Mouse (Mus musculus): ENCODE measurements at regions not wholly inside any gene's neighbourhood (a gene's known extent, or its start where the extent isn't known, plus 50 kb on each side); places are given as distances from the start of the nearest gene placed in this dataset.

DNA sequence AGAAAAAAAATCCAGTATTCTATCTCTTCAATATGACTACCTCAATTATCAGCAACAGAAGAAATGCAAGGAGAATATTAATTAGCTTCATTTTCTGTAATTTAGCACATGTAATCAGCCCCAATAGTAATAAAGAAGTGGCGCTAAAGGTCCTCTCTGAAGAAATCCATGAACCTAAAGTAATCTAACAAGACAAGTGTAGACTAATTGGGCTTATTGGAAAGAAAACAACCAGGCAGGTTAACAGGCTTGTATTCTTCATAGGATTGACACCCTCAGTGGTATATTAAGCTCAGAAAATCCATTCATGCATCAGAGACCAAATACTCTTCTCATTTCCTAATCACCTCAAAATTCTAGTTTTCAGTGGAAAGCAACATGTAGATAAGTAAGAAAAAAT, 756.1 kb upstream of the Fat3 start:
- Histone ChIP-seq H3K4me1 (ENCODE audit: control insufficient read depth, insufficient read depth) (no peaks in the 10 kb centered on the region), H3K4me2 (ENCODE audit: low read depth, low read length) (no peak overlapping the region), H3K4me3 (ENCODE audit: low read depth, low read length) (no peak overlapping the region), H3K36me3 (replicated peaks; ENCODE audit: control insufficient read depth, insufficient read depth, low read length) (no peaks in the 10 kb centered on the region), H3K9ac (replicated peaks; ENCODE audit: low read depth, low read length) (no peak overlapping the region), H3K27me3 (ENCODE audit: control insufficient read depth, insufficient read depth, low read length) (no peaks in the 10 kb centered on the region), H3K9me3 (replicated peaks; ENCODE audit: control insufficient read depth, low read length) (no peaks in the 10 kb centered on the region), H3K27ac (ENCODE audit: low read depth) (no peak overlapping the region)
- DNase-seq (ENCODE audit: low spot score) (no peak), ATAC-seq (ENCODE audit: insufficient read depth, low read depth) (no peak)
- no peak for TF ChIP-seq CTCF (IDR thresholded peaks at IDR 0.05; ENCODE audit: low read depth)
- TF ChIP-seq EP300 (IDR thresholded peaks at IDR 0.05; ENCODE audit: low read depth), result no peak
- 81% methylated on average over 1 of the region's 1 CpGs for WGBS

DNA sequence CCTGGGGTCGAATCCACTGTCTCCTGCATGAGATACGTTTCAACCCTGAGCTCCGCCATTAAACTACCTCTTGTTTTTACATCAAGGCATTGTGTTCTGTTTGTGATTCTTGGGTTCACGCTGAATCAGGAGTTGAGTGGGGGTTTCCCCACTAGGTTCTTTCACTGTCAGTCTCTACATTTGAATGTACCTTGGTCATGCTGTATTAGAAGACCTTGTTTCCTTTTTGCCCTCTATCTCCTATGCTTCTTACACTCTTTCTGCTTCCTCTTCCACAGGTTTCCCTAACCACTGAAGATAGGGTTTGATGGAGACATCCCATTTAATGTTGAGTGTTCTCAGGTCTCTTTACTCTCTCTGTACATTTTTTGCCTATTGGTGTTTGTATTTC, 726.0 kb upstream of the Fat3 start:
- Histone ChIP-seq H3K27ac (ENCODE audit: low read depth) (no peak overlapping the region), H3K4me2 (ENCODE audit: low read depth, low read length) (no peak overlapping the region), H3K4me1 (ENCODE audit: control insufficient read depth, insufficient read depth) (no peaks in the 10 kb centered on the region), H3K9ac (replicated peaks; ENCODE audit: low read depth, low read length) (no peak overlapping the region), H3K36me3 (replicated peaks; ENCODE audit: control insufficient read depth, insufficient read depth, low read length) (no peaks in the 10 kb centered on the region), H3K9me3 (replicated peaks; ENCODE audit: control insufficient read depth, low read length) (no peaks in the 10 kb centered on the region), H3K27me3 (ENCODE audit: control insufficient read depth, insufficient read depth, low read length) (no peaks in the 10 kb centered on the region), H3K4me3 (ENCODE audit: low read depth, low read length) (no peak overlapping the region)
- WGBS, result 79% methylated on average over 4 of the region's 4 CpGs
- ATAC-seq (ENCODE audit: insufficient read depth, low read depth) (no peak), DNase-seq (ENCODE audit: low spot score) (no peak)
- TF ChIP-seq CTCF (IDR thresholded peaks at IDR 0.05; ENCODE audit: low read depth) (no peak), EP300 (IDR thresholded peaks at IDR 0.05; ENCODE audit: low read depth) (no peak)

DNA sequence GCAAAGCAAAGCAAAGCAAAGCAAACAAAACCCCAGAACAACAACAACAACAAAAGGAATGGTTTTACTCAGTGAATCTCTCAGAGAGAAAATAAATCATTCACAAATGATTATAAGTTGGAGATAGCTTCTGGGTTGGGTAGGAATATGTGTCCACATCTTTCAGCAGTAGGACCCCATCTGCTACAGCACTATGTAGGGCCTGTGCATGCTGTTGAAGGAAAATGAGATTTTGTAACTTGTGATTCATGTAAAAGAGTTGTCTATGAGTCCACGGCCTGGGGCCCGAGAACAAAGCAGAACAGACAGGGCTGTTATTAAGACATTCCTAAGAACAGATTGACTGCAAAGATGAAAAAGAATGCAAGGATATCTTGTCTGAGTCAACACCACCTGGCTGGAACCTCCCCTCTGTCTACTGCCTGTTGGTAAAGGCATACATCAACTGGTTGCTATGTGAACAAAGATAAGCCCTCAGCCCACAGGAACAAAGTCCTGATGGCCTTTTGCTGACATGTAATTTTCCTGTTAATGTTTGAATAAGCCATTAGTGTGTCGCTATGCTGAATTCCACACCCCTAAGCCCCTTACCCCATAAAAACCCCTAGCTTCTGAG, 725.5 kb upstream of the Fat3 start:
- Histone ChIP-seq H3K9me3 (replicated peaks; ENCODE audit: control insufficient read depth, low read length) (no peaks in the 10 kb centered on the region), H3K36me3 (replicated peaks; ENCODE audit: control insufficient read depth, insufficient read depth, low read length) (no peaks in the 10 kb centered on the region), H3K27me3 (ENCODE audit: control insufficient read depth, insufficient read depth, low read length) (no peaks in the 10 kb centered on the region), H3K4me3 (ENCODE audit: low read depth, low read length) (no peak overlapping the region), H3K9ac (replicated peaks; ENCODE audit: low read depth, low read length) (no peak overlapping the region), H3K4me2 (ENCODE audit: low read depth, low read length) (no peak overlapping the region), H3K27ac (ENCODE audit: low read depth) (no peak overlapping the region), H3K4me1 (ENCODE audit: control insufficient read depth, insufficient read depth) (no peaks in the 10 kb centered on the region)
- ATAC-seq (ENCODE audit: insufficient read depth, low read depth) (no peak), DNase-seq (ENCODE audit: low spot score) (no peak)
- 52% methylated on average over 3 of the region's 3 CpGs for WGBS
- TF ChIP-seq EP300 (IDR thresholded peaks at IDR 0.05; ENCODE audit: low read depth) (no peak), CTCF (IDR thresholded peaks at IDR 0.05; ENCODE audit: low read depth) (no peak)

DNA sequence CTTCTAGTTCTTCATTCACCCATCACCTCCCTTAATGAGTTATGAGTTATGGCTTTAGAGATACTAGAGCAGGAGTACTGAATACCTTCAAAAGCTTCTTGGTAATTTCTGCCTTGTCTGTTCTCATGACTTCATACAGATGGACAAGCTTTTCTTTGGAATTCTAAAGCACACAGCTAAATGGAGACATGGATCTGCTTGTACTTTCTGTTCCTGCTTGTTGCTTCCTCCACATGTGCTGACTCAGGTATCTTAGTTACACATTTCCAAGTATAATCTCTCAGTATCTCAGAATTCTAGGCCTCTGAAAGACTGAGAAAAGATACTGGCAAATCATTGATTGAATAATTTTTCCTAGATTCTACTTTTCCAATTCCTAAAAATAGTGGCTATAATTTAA, 694.3 kb upstream of the Fat3 start:
- Histone ChIP-seq H3K4me3 (ENCODE audit: low read depth, low read length) (no peak overlapping the region), H3K4me1 (ENCODE audit: control insufficient read depth, insufficient read depth) (no peaks in the 10 kb centered on the region), H3K36me3 (replicated peaks; ENCODE audit: control insufficient read depth, insufficient read depth, low read length) (no peaks in the 10 kb centered on the region), H3K9ac (replicated peaks; ENCODE audit: low read depth, low read length) (no peak overlapping the region), H3K4me2 (ENCODE audit: low read depth, low read length) (no peak overlapping the region), H3K27me3 (ENCODE audit: control insufficient read depth, insufficient read depth, low read length) (no peaks in the 10 kb centered on the region), H3K9me3 (replicated peaks; ENCODE audit: control insufficient read depth, low read length) (no peaks in the 10 kb centered on the region), H3K27ac (ENCODE audit: low read depth) (no peak overlapping the region)
- no peak for ATAC-seq (ENCODE audit: insufficient read depth, low read depth)
- DNase-seq (ENCODE audit: low spot score), result no peak
- no peak for TF ChIP-seq EP300 (IDR thresholded peaks at IDR 0.05; ENCODE audit: low read depth)
- no peak for TF ChIP-seq CTCF (IDR thresholded peaks at IDR 0.05; ENCODE audit: low read depth)

DNA sequence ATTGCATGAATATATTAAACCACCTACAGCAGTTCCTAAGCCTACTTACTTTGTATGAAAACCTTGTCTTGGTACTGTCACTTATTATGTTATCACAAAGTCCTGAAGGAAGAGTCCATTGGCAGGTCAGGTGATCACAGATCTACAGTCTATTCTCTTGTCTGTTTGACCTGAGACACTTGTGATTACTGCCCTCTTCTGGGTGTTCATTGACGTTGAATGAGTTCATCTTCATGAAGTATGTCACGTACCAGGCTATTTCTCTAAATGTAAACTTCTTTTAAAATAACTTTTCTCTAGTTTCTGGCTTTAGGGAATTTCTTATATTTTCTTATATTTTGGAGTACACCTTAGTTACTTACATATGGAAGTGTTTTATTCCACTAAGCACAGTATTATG, 688.5 kb upstream of the Fat3 start:
- Histone ChIP-seq H3K4me3 (ENCODE audit: low read depth, low read length) (no peak overlapping the region), H3K36me3 (replicated peaks; ENCODE audit: control insufficient read depth, insufficient read depth, low read length) (no peaks in the 10 kb centered on the region), H3K4me1 (ENCODE audit: control insufficient read depth, insufficient read depth) (no peaks in the 10 kb centered on the region), H3K27ac (ENCODE audit: low read depth) (no peak overlapping the region), H3K9me3 (replicated peaks; ENCODE audit: control insufficient read depth, low read length) (no peaks in the 10 kb centered on the region), H3K9ac (replicated peaks; ENCODE audit: low read depth, low read length) (no peak overlapping the region), H3K4me2 (ENCODE audit: low read depth, low read length) (no peak overlapping the region), H3K27me3 (ENCODE audit: control insufficient read depth, insufficient read depth, low read length) (no peaks in the 10 kb centered on the region)
- WGBS, result 68% methylated on average over 2 of the region's 2 CpGs
- TF ChIP-seq EP300 (IDR thresholded peaks at IDR 0.05; ENCODE audit: low read depth) (no peak), CTCF (IDR thresholded peaks at IDR 0.05; ENCODE audit: low read depth) (no peak)
- DNase-seq (ENCODE audit: low spot score) (no peak), ATAC-seq (ENCODE audit: insufficient read depth, low read depth) (no peak)

DNA sequence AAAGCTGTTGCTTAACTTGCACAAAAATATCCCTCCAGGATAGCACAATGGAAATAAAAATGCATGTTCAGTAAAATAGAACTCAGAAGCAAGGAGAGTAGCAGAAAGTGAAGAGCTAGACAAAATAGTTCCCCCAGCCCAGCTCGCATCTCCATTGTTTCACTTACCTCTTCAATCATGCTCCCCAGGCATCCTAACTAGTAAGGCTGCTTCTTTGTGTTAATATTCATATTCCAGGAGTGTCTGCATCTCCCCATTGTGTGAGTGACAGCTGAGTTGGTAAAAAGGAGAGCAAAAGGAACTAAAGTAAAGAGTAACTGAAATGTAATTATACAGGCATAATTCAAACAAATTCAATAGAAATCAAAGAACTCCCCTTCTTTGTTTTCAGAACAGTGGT, 667.1 kb upstream of the Fat3 start:
- H3K27ac ChIP-seq (ENCODE audit: low read depth), result no peak overlapping the region
- no peak overlapping the region for H3K4me2 ChIP-seq (ENCODE audit: low read depth, low read length)
- no peaks in the 10 kb centered on the region for H3K27me3 ChIP-seq (ENCODE audit: control insufficient read depth, insufficient read depth, low read length)
- H3K36me3 ChIP-seq (replicated peaks; ENCODE audit: control insufficient read depth, insufficient read depth, low read length), result no peaks in the 10 kb centered on the region
- TF ChIP-seq EP300 (IDR thresholded peaks at IDR 0.05; ENCODE audit: low read depth) (no peak), CTCF (IDR thresholded peaks at IDR 0.05; ENCODE audit: low read depth) (no peak)
- no peak overlapping the region for H3K4me3 ChIP-seq (ENCODE audit: low read depth, low read length)
- ATAC-seq (ENCODE audit: insufficient read depth, low read depth) (no peak), DNase-seq (ENCODE audit: low spot score) (no peak)
- H3K4me1 ChIP-seq (ENCODE audit: control insufficient read depth, insufficient read depth), result no peaks in the 10 kb centered on the region
- no peak overlapping the region for H3K9ac ChIP-seq (replicated peaks; ENCODE audit: low read depth, low read length)
- no peaks in the 10 kb centered on the region for H3K9me3 ChIP-seq (replicated peaks; ENCODE audit: control insufficient read depth, low read length)
- 61% methylated on average over 1 of the region's 1 CpGs for WGBS
